Mouse (Mus musculus): ENCODE measurements around the gene Gm8094. TPM values are rescaled to one million over a fixed set of nuclear protein-coding genes. Genes with fewer than 3 reads are reported as not detected.

Gm8094 gene
- not detected in 2 replicates for polyA plus RNA-seq (2012; rRNA removed; ENCODE audit: low replicate concordance)

DNA sequence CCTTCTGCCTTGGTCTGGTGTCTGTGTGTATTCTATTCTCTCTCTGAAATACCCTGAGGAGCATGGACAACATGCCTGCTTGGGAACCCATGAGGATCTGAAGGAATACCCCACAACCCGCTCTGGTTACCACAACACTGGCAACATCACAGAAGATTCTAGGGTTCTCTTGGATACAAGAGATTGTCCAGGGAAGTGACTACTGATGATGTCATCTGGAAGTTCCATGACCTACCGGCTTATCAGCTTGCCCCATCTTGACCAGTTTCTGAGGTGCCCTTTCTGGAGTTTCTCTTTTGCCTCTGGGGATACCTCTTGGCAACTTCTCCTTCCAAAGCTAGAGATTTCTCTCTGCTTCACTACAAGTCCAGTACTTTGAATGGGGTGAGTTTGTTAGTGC lies at the start of gene Gm8094:
Gene Gm8094, minus strand, starts transcription at position 101 of the 400 bp plus-strand sequence.

GRCm38 (mm10) chr14:43100301-43100700 lies 23.9 kb upstream of the Gm8094 start, which contains the start of gene Gm8104:
TSS of gene Gm8104 (plus strand) at chr14:43100601.

Other genes starting within 250 kb of the Gm8094 start
- gene Gm21977, start 223.2 kb downstream of the Gm8094 start, polyA plus RNA-seq (2012; rRNA removed; ENCODE audit: low replicate concordance) = not detected in 2 replicates
- not detected in 2 replicates for gene Gm8082, start 83.0 kb downstream of the Gm8094 start, polyA plus RNA-seq (2012; rRNA removed; ENCODE audit: low replicate concordance)
- gene Gm10376, start 61.0 kb downstream of the Gm8094 start, polyA plus RNA-seq (2012; rRNA removed; ENCODE audit: low replicate concordance) = not detected in 2 replicates
- gene Gm8104, start 24.0 kb upstream of the Gm8094 start, polyA plus RNA-seq (2012; rRNA removed; ENCODE audit: low replicate concordance) = not detected in 2 replicates
- not detected in 2 replicates for gene Gm7233, start 103.2 kb upstream of the Gm8094 start, polyA plus RNA-seq (2012; rRNA removed; ENCODE audit: low replicate concordance)
- not detected in 2 replicates for gene Gm8122, start 158.7 kb upstream of the Gm8094 start, polyA plus RNA-seq (2012; rRNA removed; ENCODE audit: low replicate concordance)
- gene Gm8126, start 182.0 kb upstream of the Gm8094 start, polyA plus RNA-seq (2012; rRNA removed; ENCODE audit: low replicate concordance) = not detected in 2 replicates
- gene Gm9732, start 198.4 kb upstream of the Gm8094 start, polyA plus RNA-seq (2012; rRNA removed; ENCODE audit: low replicate concordance) = not detected in 2 replicates
- gene Gm8127, start 217.2 kb upstream of the Gm8094 start, polyA plus RNA-seq (2012; rRNA removed; ENCODE audit: low replicate concordance) = not detected in 2 replicates

All from duodenum, adult 2 months (tissue).